In the genomic region with DNA sequence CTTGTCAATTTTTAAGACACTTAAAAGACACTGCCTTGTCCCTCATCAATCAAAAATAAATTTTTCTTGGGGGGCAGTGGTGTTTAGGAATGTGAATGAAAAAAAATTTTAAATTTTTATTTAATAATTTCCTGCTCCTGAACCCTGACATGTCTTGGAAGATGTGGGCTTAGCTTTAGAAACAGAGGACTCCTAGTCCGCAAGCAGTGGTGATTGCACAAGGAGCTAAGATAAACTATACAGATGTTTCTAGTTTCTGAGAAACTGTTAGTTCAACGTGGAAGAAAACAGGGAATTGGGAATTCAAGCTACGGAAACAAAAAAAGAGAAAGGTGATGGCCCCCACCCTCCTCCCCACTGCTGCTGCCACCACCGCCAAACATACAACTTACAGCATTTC, we compare ENCODE assay signal across 13 mouse cellular contexts. TPM values are rescaled to one million over a fixed set of nuclear protein-coding genes. Genes with fewer than 3 reads are reported as not detected.
A peak's percentile ranks its signal among the peaks of the same experiment; 100 is the strongest.
DNase-seq lines count a peak whose midpoint lies in the region; ATAC-seq and TF ChIP-seq lines count a peak whose summit lies in the region.
"Had no signal": no experiment of that assay in that cellular context is flagged by ENCODE, and none has a peak within 500 bp of the region (broad histone marks: within the 10 kb centered on the region; RNA-seq: fewer than 3 reads in every experiment).

No protein-coding gene starts in this region.

- peaks cover 5% of the 10 kb centered on the region; the same call in 1 of the 2 replicates for H3K36me3 ChIP-seq in heart, embryonic 12.5 days
- no peaks in the 10 kb centered on the region for H3K36me3 ChIP-seq in liver, postnatal 0 days (replicated peaks; ENCODE audit: insufficient read depth, low read length)
- H3K36me3 ChIP-seq in stomach, embryonic 14.5 days (ENCODE audit: control insufficient read depth, insufficient read depth, low read length): no peaks in the 10 kb centered on the region

- no peaks in the 10 kb centered on the region for H3K9me3 ChIP-seq in heart, embryonic 12.5 days (replicated peaks)
- H3K9me3 ChIP-seq in liver, postnatal 0 days (ENCODE audit: low read length): no peaks in the 10 kb centered on the region
- no peaks in the 10 kb centered on the region for H3K9me3 ChIP-seq in stomach, embryonic 14.5 days (ENCODE audit: control insufficient read depth, low read depth, low read length)
- H3K9me3 ChIP-seq: G1E had no signal

- no peak for DNase-seq in heart, postnatal 36 days
- DNase-seq in liver, postnatal 0 days: no peak
- no peak for DNase-seq in liver
- DNase-seq in induced T-regulatory cell, adult 2 months (ENCODE audit: low read depth): peak; percentile 22
- DNase-seq in thymus, postnatal 25 days: no peak
- DNase-seq in layer of hippocampus, postnatal 14 days (ENCODE audit: low spot score in 2 of 2): no peak
- DNase-seq: kidney, adult 9 months had no signal

- H3K4me1 ChIP-seq in heart, embryonic 12.5 days (replicated peaks): peaks cover 28% of the 10 kb centered on the region
- peaks cover 19% of the 10 kb centered on the region for H3K4me1 ChIP-seq in liver, postnatal 0 days (ENCODE audit: insufficient read depth)
- peaks cover 23% of the 10 kb centered on the region for H3K4me1 ChIP-seq in stomach, embryonic 14.5 days (ENCODE audit: control insufficient read depth, insufficient read depth, low read length)

- intact Hi-C loops in heart, postnatal 36 days (cut with DNase I): no loop called here

- no peak overlapping the region for H3K9ac ChIP-seq in heart, embryonic 12.5 days
- H3K9ac ChIP-seq in liver, postnatal 0 days (replicated peaks): no peak overlapping the region
- no peak overlapping the region for H3K9ac ChIP-seq in stomach, embryonic 14.5 days (replicated peaks; ENCODE audit: low read depth, low read length)
- H3K9ac ChIP-seq: liver, embryonic 14.5 days had no signal

- H3K4me2 ChIP-seq in heart, embryonic 12.5 days: peak overlapping the region; percentile 8
- no peak overlapping the region for H3K4me2 ChIP-seq in liver, postnatal 0 days (ENCODE audit: low read depth, low read length)
- H3K4me2 ChIP-seq in stomach, embryonic 14.5 days (replicated peaks; ENCODE audit: low read depth, low read length): 0 out of 2 replicates have a peak overlapping the region, but pooled peaks have one; percentile 10
- H3K4me2 ChIP-seq: midbrain, embryonic 11.5 days had no signal

- H3K4me3 ChIP-seq in heart, embryonic 12.5 days: no peak overlapping the region
- no peak overlapping the region for H3K4me3 ChIP-seq in liver, postnatal 0 days (ENCODE audit: low read depth, low read length)
- H3K4me3 ChIP-seq in stomach, embryonic 14.5 days (ENCODE audit: low read depth, low read length): no peak overlapping the region
- H3K4me3 ChIP-seq: heart, adult 2 months had no signal

- TF ChIP-seq CTCF in liver, postnatal 0 days (IDR thresholded peaks at IDR 0.05; ENCODE audit: low read depth): no peak

- H3K27me3 ChIP-seq in heart, embryonic 12.5 days (replicated peaks): no peaks in the 10 kb centered on the region
- no peaks in the 10 kb centered on the region for H3K27me3 ChIP-seq in liver, postnatal 0 days (ENCODE audit: insufficient read depth, low read length)
- no peaks in the 10 kb centered on the region for H3K27me3 ChIP-seq in stomach, embryonic 14.5 days (ENCODE audit: control insufficient read depth, insufficient read depth, low read length)

- no peak for TF ChIP-seq EP300 in liver, postnatal 0 days (IDR thresholded peaks at IDR 0.05; ENCODE audit: low read depth)

- 69% methylated on average over 4 of the region's 4 CpGs for WGBS in heart, embryonic 12.5 days
- 59% methylated on average over 4 of the region's 4 CpGs for WGBS in liver, postnatal 0 days (ENCODE audit: insufficient replicate concordance)
- 61% methylated on average over 4 of the region's 4 CpGs for WGBS in stomach, embryonic 14.5 days

- ATAC-seq in heart, embryonic 12.5 days (ENCODE audit: insufficient number of reproducible peaks, low FRiP score): no peak
- no peak for ATAC-seq in liver, postnatal 0 days
- no peak for ATAC-seq in stomach, embryonic 14.5 days (ENCODE audit: insufficient number of reproducible peaks, insufficient read depth, low FRiP score, low read depth)

- H3K27ac ChIP-seq in heart, embryonic 12.5 days (ENCODE audit: poor library complexity, severe bottlenecking): 0 out of 2 replicates have a peak overlapping the region, but pooled peaks have one; percentile 60
- peak overlapping the region; percentile 48; the same call in 1 of the 2 replicates for H3K27ac ChIP-seq in liver, postnatal 0 days (ENCODE audit: low read depth)
- H3K27ac ChIP-seq in stomach, embryonic 14.5 days (ENCODE audit: low read length): peak overlapping the region; percentile 10; the same call in 1 of the 2 replicates
- H3K27ac ChIP-seq: heart, adult 2 months; liver, embryonic 14.5 days had no signal

RNA-seq across cellular contexts. Expression of a gene that starts 27.1 kb away (rescaled TPM):
- 11.1 and 11.4 TPM in 2 replicates for polyA plus RNA-seq in heart, embryonic 12.5 days (2016; fragmentation: Nextera tagmentation; extraction: Ambion mirVana)
- 1 to 10 TPM; 6.2 to 6.7 TPM for total RNA-seq in heart, postnatal 36 days (2021)
- 4.3 and 4.4 TPM in 2 replicates for polyA plus RNA-seq in liver, postnatal 0 days (2015; fragmentation: Nextera tagmentation; extraction: Ambion mirVana)
- polyA plus RNA-seq in stomach, embryonic 14.5 days (2014; fragmentation: Nextera tagmentation; extraction: Ambion mirVana): 9.9 and 10.0 TPM in 2 replicates
- 1 to 10 TPM; 7.0 to 9.2 TPM for total RNA-seq in layer of hippocampus, postnatal 14 days (2021)

RNA-seq across cellular contexts. Expression of a gene that starts 27.3 kb away (rescaled TPM):
- polyA plus RNA-seq in heart, embryonic 12.5 days (2016; fragmentation: Nextera tagmentation; extraction: Ambion mirVana): 56.8 and 57.1 TPM in 2 replicates
- total RNA-seq in heart, postnatal 36 days (2021): 10 to 100 TPM; 19.3 to 23.2 TPM
- 20.6 and 23.6 TPM in 2 replicates for polyA plus RNA-seq in liver, postnatal 0 days (2015; fragmentation: Nextera tagmentation; extraction: Ambion mirVana)
- 60.3 and 60.8 TPM in 2 replicates for polyA plus RNA-seq in stomach, embryonic 14.5 days (2014; fragmentation: Nextera tagmentation; extraction: Ambion mirVana)
- 10 to 100 TPM; 45.2 to 46.3 TPM for total RNA-seq in layer of hippocampus, postnatal 14 days (2021)

Comparison
In these comparisons a context has a peak if more than half of its experiments do, and no peak if none do; other contexts are left out.
1. H3K27ac ChIP-seq: peak in every context shown above with its lines; median percentile 60 in heart, embryonic 12.5 days; 48 in liver, postnatal 0 days; 10 in stomach, embryonic 14.5 days.